Mouse (Mus musculus) urinary bladder, postnatal 14 days (tissue): ENCODE measurements around the gene Hif3a.
"Not testable (repeated sequence)": the region's sequence is repeated elsewhere in the genome, so short reads cannot be mapped to it uniquely, and the experiment has no call there.

Experiments
- DNase-seq: peaks from one replicate; pipeline ENCODE4 v3.0.0; 2021; ENCODE audit warnings: low spot score

Gene Hif3a

GRCm38 (mm10) chr7:17062389-17062788 is at the start of gene Hif3a:
Hif3a (minus strand) TSS chr7:17062427.
- peak; percentile 71 for DNase-seq

GRCm38 (mm10) chr7:17101631-17102030 is 39.4 kb upstream of the Hif3a start:
- not testable (repeated sequence) for DNase-seq

- DNase-seq = no peak
Measured at GRCm38 (mm10) chr7:17091280-17091679, 29.1 kb upstream of the Hif3a start.

- DNase-seq = no peak
Measured at GRCm38 (mm10) chr7:17090058-17090585, 27.9 kb upstream of the Hif3a start.

GRCm38 (mm10) chr7:17087731-17088130 is 25.5 kb upstream of the Hif3a start:
- DNase-seq = no peak

GRCm38 (mm10) chr7:17082766-17083165 is 20.5 kb upstream of the Hif3a start:
- DNase-seq = no peak

- no peak for DNase-seq
Measured at GRCm38 (mm10) chr7:17078076-17078654, 15.9 kb upstream of the Hif3a start.

GRCm38 (mm10) chr7:17076542-17076941 is 14.3 kb upstream of the Hif3a start:
- no peak for DNase-seq

- DNase-seq = peak; percentile 59
Measured at GRCm38 (mm10) chr7:17073904-17074615, 11.8 kb upstream of the Hif3a start, which contains the start of gene Psg16. Psg16 (plus strand) TSS chr7:17074040.

- DNase-seq = no peak
Measured at GRCm38 (mm10) chr7:17073513-17073903, 11.3 kb upstream of the Hif3a start.

- not testable (repeated sequence) for DNase-seq
Measured at GRCm38 (mm10) chr7:17067651-17068050, 5.4 kb upstream of the Hif3a start.

- no peak for DNase-seq
Measured at GRCm38 (mm10) chr7:17067000-17067399, 4.8 kb upstream of the Hif3a start.

- peak; percentile 85 for DNase-seq
Measured at GRCm38 (mm10) chr7:17066412-17066811, 4.2 kb upstream of the Hif3a start.

GRCm38 (mm10) chr7:17065620-17066019 is 3.4 kb upstream of the Hif3a start:
- DNase-seq = no peak

- peak; percentile 22 for DNase-seq
Measured at GRCm38 (mm10) chr7:17062845-17063244, 618 bp upstream of the Hif3a start.

- peak; percentile 68 for DNase-seq
Measured at GRCm38 (mm10) chr7:17060782-17061605, 1.2 kb downstream of the Hif3a start.

- DNase-seq = peak; percentile 98
Measured at GRCm38 (mm10) chr7:17060031-17060781, 2.0 kb downstream of the Hif3a start.

GRCm38 (mm10) chr7:17059463-17059844 is 2.8 kb downstream of the Hif3a start:
- no peak for DNase-seq

GRCm38 (mm10) chr7:17058816-17059462 is 3.3 kb downstream of the Hif3a start:
- peak; percentile 64 for DNase-seq

- DNase-seq = peak; percentile 88
Measured at GRCm38 (mm10) chr7:17058071-17058689, 4.0 kb downstream of the Hif3a start.
